Mouse (Mus musculus) heart, adult 2 months (tissue): Measurements from ENCODE around the gene Sf3b6.

Experiments
- CTCF ChIP-seq: fragments of 200-600 bp; IDR thresholded peaks from 2 replicates; pipeline ENCODE4 v1.8.1; 2022; ENCODE audit warnings: antibody characterized with exemption, mild to moderate bottlenecking, moderate library complexity
- EP300 ChIP-seq: fragments of 200-500 bp; IDR thresholded peaks from 2 replicates; pipeline ENCODE4 v1.6.1; 2011; ENCODE audit warnings: low read depth, low read length, control low read depth; ENCODE audit not compliant: insufficient read depth
- POLR2A ChIP-seq: fragments of 200-500 bp; IDR thresholded peaks from 2 replicates; pipeline ENCODE4 v1.6.1; 2011; ENCODE audit warnings: mild to moderate bottlenecking, low read depth, low read length, control low read depth; ENCODE audit not compliant: insufficient read depth

DNA sequence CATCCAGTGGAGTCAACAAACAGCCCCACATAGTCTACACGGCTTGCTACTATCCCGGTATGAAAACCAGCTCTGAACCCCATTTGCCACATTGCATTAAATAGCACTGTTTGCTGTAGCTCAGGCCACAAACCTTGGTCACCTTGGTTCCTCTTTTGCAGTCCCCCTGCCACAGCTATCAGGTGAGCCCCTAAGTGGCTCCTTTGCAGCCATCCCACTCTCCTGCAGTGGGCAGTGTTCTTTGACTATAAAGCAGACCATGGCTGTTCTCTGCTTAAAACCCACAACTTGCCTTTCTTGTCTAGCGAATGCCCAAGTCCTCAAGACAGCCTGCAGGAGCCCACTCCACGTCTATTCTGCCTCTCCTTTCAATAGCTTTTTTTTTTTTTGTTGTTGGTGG lies 54.9 kb downstream of the Sf3b6 start:
- no peak for TF ChIP-seq POLR2A
- no peak for TF ChIP-seq EP300
- TF ChIP-seq CTCF = no peak
